Mouse (Mus musculus): ENCODE data around the gene Foxa2. TPM values are rescaled to one million over a fixed set of nuclear protein-coding genes. Genes with fewer than 3 reads are reported as not detected.

Foxa2 gene
- polyA plus RNA-seq (2012; fragmentation: generic; extraction: Trizol) = 0.49 TPM

- H3K4me3 ChIP-seq = peak within 1 kb of the TSS; percentile 32
- peak within 1 kb of the TSS; percentile 74 for H3K4me2 ChIP-seq (ENCODE audit: low read depth)
- no peak within 1 kb of the TSS for H3ac ChIP-seq (ENCODE audit: control insufficient read depth, insufficient read length)
- no peaks in the 10 kb centered on the region for H3K79me2 ChIP-seq (ENCODE audit: control insufficient read depth, insufficient read depth)
- H3K27me3 ChIP-seq (ENCODE audit: control insufficient read depth, insufficient read depth, insufficient read length) = peaks cover 13% of the 10 kb centered on the region
- TF ChIP-seq USF1 (IDR thresholded peaks at IDR 0.05; ENCODE audit: low read depth) (no peak), TCF12 (IDR thresholded peaks at IDR 0.05; ENCODE audit: insufficient read depth, poor library complexity, severe bottlenecking) (no peak), REST (IDR thresholded peaks at IDR 0.05; ENCODE audit: insufficient read depth, insufficient read length) (no peak), MAX (IDR thresholded peaks at IDR 0.05; ENCODE audit: low read depth) (no peak), MYOD1 (IDR thresholded peaks at IDR 0.05; ENCODE audit: control insufficient read depth in 1 of 3, insufficient read length in 2 of 3, low read depth in 2 of 3) (no peak), E2F4 (IDR thresholded peaks at IDR 0.05; ENCODE audit: insufficient read depth) (no peak), POLR2AphosphoS2 (IDR thresholded peaks at IDR 0.05; ENCODE audit: insufficient read length, low read depth) (no peak), CEBPB (IDR thresholded peaks at IDR 0.05; ENCODE audit: insufficient read depth, poor library complexity, severe bottlenecking) (no peak), SRF (IDR thresholded peaks at IDR 0.05; ENCODE audit: control insufficient read depth, insufficient read length, low read depth) (no peak), TCF3 (IDR thresholded peaks at IDR 0.05; ENCODE audit: insufficient read length, low read depth) (no peak), POLR2A (IDR thresholded peaks at IDR 0.05; ENCODE audit: insufficient read length, low read depth) (no peak), MYOG (IDR thresholded peaks at IDR 0.05; ENCODE audit: control insufficient read depth in 1 of 3, insufficient read depth in 1 of 3, insufficient read length in 2 of 3, low read depth in 2 of 3) (no peak)
- no peaks in the 10 kb centered on the region for H3K36me3 ChIP-seq (ENCODE audit: control insufficient read depth, insufficient read depth)
Measured at GRCm38 (mm10) chr2:148046799-148047165, at the start of gene Foxa2. TSS of gene Foxa2 (minus strand) at chr2:148046969.

GRCm38 (mm10) chr2:148092089-148092488 is 45.3 kb upstream of the Foxa2 start:
- no peak overlapping the region for H3K4me2 ChIP-seq (ENCODE audit: low read depth)
- H3K79me2 ChIP-seq (ENCODE audit: control insufficient read depth, insufficient read depth) = no peaks in the 10 kb centered on the region
- no peaks in the 10 kb centered on the region for H3K27me3 ChIP-seq (ENCODE audit: control insufficient read depth, insufficient read depth, insufficient read length)
- H3K4me3 ChIP-seq = no peak overlapping the region
- TF ChIP-seq MAX (IDR thresholded peaks at IDR 0.05; ENCODE audit: low read depth) (no peak), MYOG (IDR thresholded peaks at IDR 0.05; ENCODE audit: control insufficient read depth in 1 of 3, insufficient read depth in 1 of 3, insufficient read length in 2 of 3, low read depth in 2 of 3) (no peak), MYOD1 (IDR thresholded peaks at IDR 0.05; ENCODE audit: control insufficient read depth in 1 of 3, insufficient read length in 2 of 3, low read depth in 2 of 3) (no peak), SRF (IDR thresholded peaks at IDR 0.05; ENCODE audit: control insufficient read depth, insufficient read length, low read depth) (no peak), USF1 (IDR thresholded peaks at IDR 0.05; ENCODE audit: low read depth) (no peak), E2F4 (IDR thresholded peaks at IDR 0.05; ENCODE audit: insufficient read depth) (no peak), POLR2AphosphoS2 (IDR thresholded peaks at IDR 0.05; ENCODE audit: insufficient read length, low read depth) (no peak), CEBPB (IDR thresholded peaks at IDR 0.05; ENCODE audit: insufficient read depth, poor library complexity, severe bottlenecking) (no peak), REST (IDR thresholded peaks at IDR 0.05; ENCODE audit: insufficient read depth, insufficient read length) (no peak), TCF12 (IDR thresholded peaks at IDR 0.05; ENCODE audit: insufficient read depth, poor library complexity, severe bottlenecking) (no peak), TCF3 (IDR thresholded peaks at IDR 0.05; ENCODE audit: insufficient read length, low read depth) (no peak), POLR2A (IDR thresholded peaks at IDR 0.05; ENCODE audit: insufficient read length, low read depth) (no peak)
- H3K36me3 ChIP-seq (ENCODE audit: control insufficient read depth, insufficient read depth) = no peaks in the 10 kb centered on the region
- H3ac ChIP-seq (ENCODE audit: control insufficient read depth, insufficient read length) = no peak overlapping the region

GRCm38 (mm10) chr2:148091657-148092056 is 44.9 kb upstream of the Foxa2 start:
- Histone ChIP-seq H3K4me3 (no peak overlapping the region), H3K79me2 (ENCODE audit: control insufficient read depth, insufficient read depth) (no peaks in the 10 kb centered on the region), H3K4me2 (ENCODE audit: low read depth) (no peak overlapping the region), H3K36me3 (ENCODE audit: control insufficient read depth, insufficient read depth) (no peaks in the 10 kb centered on the region), H3K27me3 (ENCODE audit: control insufficient read depth, insufficient read depth, insufficient read length) (no peaks in the 10 kb centered on the region), H3ac (ENCODE audit: control insufficient read depth, insufficient read length) (no peak overlapping the region)
- TF ChIP-seq CEBPB (IDR thresholded peaks at IDR 0.05; ENCODE audit: insufficient read depth, poor library complexity, severe bottlenecking) (no peak), POLR2A (IDR thresholded peaks at IDR 0.05; ENCODE audit: insufficient read length, low read depth) (no peak), E2F4 (IDR thresholded peaks at IDR 0.05; ENCODE audit: insufficient read depth) (no peak), MYOD1 (IDR thresholded peaks at IDR 0.05; ENCODE audit: control insufficient read depth in 1 of 3, insufficient read length in 2 of 3, low read depth in 2 of 3) (peak in 2 of 3 experiments; percentile 13 to 64), TCF3 (IDR thresholded peaks at IDR 0.05; ENCODE audit: insufficient read length, low read depth) (peak; percentile 56), MYOG (IDR thresholded peaks at IDR 0.05; ENCODE audit: control insufficient read depth in 1 of 3, insufficient read depth in 1 of 3, insufficient read length in 2 of 3, low read depth in 2 of 3) (peak in 1 of 3 experiments; percentile 75), TCF12 (IDR thresholded peaks at IDR 0.05; ENCODE audit: insufficient read depth, poor library complexity, severe bottlenecking) (no peak), MAX (IDR thresholded peaks at IDR 0.05; ENCODE audit: low read depth) (no peak)

DNA sequence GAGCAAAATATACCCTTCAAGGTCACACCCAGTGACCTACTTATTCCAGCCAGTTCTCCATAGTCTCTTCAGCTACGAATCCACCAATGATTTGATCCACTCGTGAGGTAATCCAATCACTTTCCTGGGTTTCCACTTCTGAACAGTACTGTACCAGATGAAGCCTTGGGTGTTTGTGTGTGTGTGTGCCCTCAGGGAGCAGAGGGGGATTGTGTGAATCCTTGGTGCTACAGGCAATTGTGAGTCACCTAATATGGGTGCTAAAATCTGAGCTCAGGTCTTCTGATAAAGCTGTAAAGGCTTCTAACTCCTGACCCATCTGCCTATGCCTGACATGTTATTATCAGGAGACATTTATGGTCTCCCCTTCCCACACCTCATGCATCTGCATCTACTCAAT is 43.3 kb upstream of the Foxa2 start:
- TF ChIP-seq MYOG (IDR thresholded peaks at IDR 0.05; ENCODE audit: control insufficient read depth in 1 of 3, insufficient read depth in 1 of 3, insufficient read length in 2 of 3, low read depth in 2 of 3) (no peak), MAX (IDR thresholded peaks at IDR 0.05; ENCODE audit: low read depth) (no peak), REST (IDR thresholded peaks at IDR 0.05; ENCODE audit: insufficient read depth, insufficient read length) (no peak), MYOD1 (IDR thresholded peaks at IDR 0.05; ENCODE audit: control insufficient read depth in 1 of 3, insufficient read length in 2 of 3, low read depth in 2 of 3) (no peak), SRF (IDR thresholded peaks at IDR 0.05; ENCODE audit: control insufficient read depth, insufficient read length, low read depth) (no peak), POLR2AphosphoS2 (IDR thresholded peaks at IDR 0.05; ENCODE audit: insufficient read length, low read depth) (no peak), POLR2A (IDR thresholded peaks at IDR 0.05; ENCODE audit: insufficient read length, low read depth) (no peak), TCF12 (IDR thresholded peaks at IDR 0.05; ENCODE audit: insufficient read depth, poor library complexity, severe bottlenecking) (no peak), E2F4 (IDR thresholded peaks at IDR 0.05; ENCODE audit: insufficient read depth) (no peak), CEBPB (IDR thresholded peaks at IDR 0.05; ENCODE audit: insufficient read depth, poor library complexity, severe bottlenecking) (no peak), USF1 (IDR thresholded peaks at IDR 0.05; ENCODE audit: low read depth) (no peak), TCF3 (IDR thresholded peaks at IDR 0.05; ENCODE audit: insufficient read length, low read depth) (no peak)
- no peaks in the 10 kb centered on the region for H3K27me3 ChIP-seq (ENCODE audit: control insufficient read depth, insufficient read depth, insufficient read length)
- no peaks in the 10 kb centered on the region for H3K36me3 ChIP-seq (ENCODE audit: control insufficient read depth, insufficient read depth)
- no peaks in the 10 kb centered on the region for H3K79me2 ChIP-seq (ENCODE audit: control insufficient read depth, insufficient read depth)
- H3K4me3 ChIP-seq = no peak overlapping the region
- H3K4me2 ChIP-seq (ENCODE audit: low read depth) = no peak overlapping the region
- H3ac ChIP-seq (ENCODE audit: control insufficient read depth, insufficient read length) = no peak overlapping the region
